Mouse (Mus musculus): ENCODE results near the gene Zfp36l2. TPM values are rescaled to one million over a fixed set of nuclear protein-coding genes. Genes with fewer than 3 reads are reported as not detected.

Gene Zfp36l2
- polyA plus RNA-seq, 1 experiment: 38.2 TPM

DNA sequence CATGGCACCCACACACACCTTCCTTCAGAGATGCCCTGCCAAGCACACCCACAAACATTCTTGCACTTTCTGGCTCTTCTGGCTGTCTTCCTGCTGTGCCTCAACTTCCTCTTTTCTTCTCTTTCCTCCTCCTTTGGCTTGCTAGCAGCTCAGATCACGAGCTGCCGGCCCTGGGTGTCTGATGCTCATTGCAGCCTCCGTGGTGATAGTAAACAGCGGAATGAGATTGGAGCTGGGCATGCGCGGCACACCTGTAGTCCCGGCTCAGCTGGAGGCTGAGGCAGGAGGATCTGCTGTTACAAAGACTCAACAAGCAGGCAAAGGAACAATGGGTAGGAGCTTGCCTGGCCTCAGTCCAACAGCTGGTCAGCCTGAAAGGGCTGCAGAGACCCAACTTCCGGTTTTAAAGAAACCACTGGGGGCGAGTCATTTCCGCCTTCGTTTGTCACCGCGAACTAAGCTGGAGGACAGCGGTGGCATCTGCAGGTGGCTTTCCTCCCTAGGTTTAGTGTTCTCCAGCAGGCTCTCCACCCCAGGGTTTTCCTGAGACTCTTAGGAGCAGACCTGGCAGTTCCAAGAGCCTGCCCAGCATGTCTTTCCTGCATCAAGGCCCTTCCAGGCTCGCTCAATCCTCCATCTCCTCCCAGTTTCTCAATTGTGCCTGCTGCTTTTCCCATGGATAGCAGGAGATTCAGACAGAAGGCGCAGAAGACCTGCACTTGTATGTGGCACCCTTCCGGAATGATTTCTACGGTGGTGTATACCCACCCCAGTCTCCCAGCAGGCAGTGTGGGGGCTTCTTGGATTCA is 6.0 kb downstream of the Zfp36l2 start:
- peaks cover 4% of the 10 kb centered on the region for H3K4me1 ChIP-seq (ENCODE audit: control insufficient read depth, insufficient read depth, low read length)
- H3K27me3 ChIP-seq (ENCODE audit: control insufficient read depth, insufficient read depth, low read length, poor library complexity, severe bottlenecking): no peaks in the 10 kb centered on the region
- peak overlapping the region; percentile 49 for H3K4me3 ChIP-seq (ENCODE audit: low read depth, low read length)
- peaks cover 10% of the 10 kb centered on the region for H3K36me3 ChIP-seq (ENCODE audit: control insufficient read depth, insufficient read depth, low read length, poor library complexity, severe bottlenecking)
- peak overlapping the region; percentile 57 for H3K27ac ChIP-seq (ENCODE audit: insufficient read depth, low read length)
- TF ChIP-seq CTCF (IDR thresholded peaks at IDR 0.05; ENCODE audit: low read depth, low read length): no peak
- TF ChIP-seq POLR2A (IDR thresholded peaks at IDR 0.05; ENCODE audit: insufficient read depth, low read length): no peak
- no peak for TF ChIP-seq EP300 (IDR thresholded peaks at IDR 0.05; ENCODE audit: insufficient read depth, low read depth, low read length)
- H3K9me3 ChIP-seq (replicated peaks; ENCODE audit: control insufficient read depth, insufficient read depth, low read length, poor library complexity, severe bottlenecking): no peaks in the 10 kb centered on the region
- H3K9ac ChIP-seq (ENCODE audit: low read depth, poor library complexity, severe bottlenecking): peak overlapping the region; percentile 20; the same call in 1 of the 2 replicates

DNA sequence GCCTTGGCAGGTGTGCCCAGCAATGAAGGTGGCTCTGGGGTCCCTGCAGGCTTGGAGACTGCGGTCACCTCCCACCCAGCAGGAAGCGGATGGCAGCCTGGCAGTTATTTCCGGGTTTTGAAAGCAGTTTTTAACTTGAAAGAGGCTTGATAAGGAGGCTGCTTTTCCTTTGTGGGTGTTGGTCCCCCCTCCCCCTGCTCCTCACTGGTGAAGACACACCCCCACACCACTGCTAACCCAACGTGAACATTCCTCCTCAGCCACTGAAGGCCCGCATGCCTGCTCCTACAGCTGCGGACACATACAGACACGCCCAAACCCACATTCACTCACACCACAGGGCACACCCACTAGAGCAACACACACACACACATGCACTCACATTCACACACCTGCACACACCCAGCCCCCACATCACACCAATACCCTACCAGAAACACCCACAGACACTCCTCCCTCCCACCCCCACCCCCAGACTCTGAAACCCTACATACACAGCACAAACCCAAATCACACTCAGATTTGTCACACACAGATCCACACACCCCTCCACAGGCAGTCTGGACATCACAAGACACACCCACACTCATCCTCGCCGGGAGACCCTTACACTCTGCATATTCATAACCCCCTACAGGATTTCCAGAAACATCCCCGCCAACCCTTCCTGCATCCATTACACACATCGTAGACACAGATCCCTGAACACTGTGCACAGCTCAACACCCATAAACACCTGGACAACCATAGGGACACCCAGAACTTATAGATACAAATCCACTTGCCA is 6.8 kb downstream of the Zfp36l2 start:
- Histone ChIP-seq H3K36me3 (ENCODE audit: control insufficient read depth, insufficient read depth, low read length, poor library complexity, severe bottlenecking) (peaks cover 5% of the 10 kb centered on the region; the same call in 1 of the 2 replicates), H3K9me3 (replicated peaks; ENCODE audit: control insufficient read depth, insufficient read depth, low read length, poor library complexity, severe bottlenecking) (no peaks in the 10 kb centered on the region), H3K4me1 (ENCODE audit: control insufficient read depth, insufficient read depth, low read length) (peaks cover 4% of the 10 kb centered on the region), H3K9ac (ENCODE audit: low read depth, poor library complexity, severe bottlenecking) (no peak overlapping the region), H3K27ac (ENCODE audit: insufficient read depth, low read length) (peak overlapping the region; percentile 57), H3K4me3 (ENCODE audit: low read depth, low read length) (peak overlapping the region; percentile 49), H3K27me3 (ENCODE audit: control insufficient read depth, insufficient read depth, low read length, poor library complexity, severe bottlenecking) (no peaks in the 10 kb centered on the region)
- TF ChIP-seq EP300 (IDR thresholded peaks at IDR 0.05; ENCODE audit: insufficient read depth, low read depth, low read length) (0 out of 2 replicates have a peak, but pooled peaks have one; percentile 50), CTCF (IDR thresholded peaks at IDR 0.05; ENCODE audit: low read depth, low read length) (no peak), POLR2A (IDR thresholded peaks at IDR 0.05; ENCODE audit: insufficient read depth, low read length) (no peak)

DNA sequence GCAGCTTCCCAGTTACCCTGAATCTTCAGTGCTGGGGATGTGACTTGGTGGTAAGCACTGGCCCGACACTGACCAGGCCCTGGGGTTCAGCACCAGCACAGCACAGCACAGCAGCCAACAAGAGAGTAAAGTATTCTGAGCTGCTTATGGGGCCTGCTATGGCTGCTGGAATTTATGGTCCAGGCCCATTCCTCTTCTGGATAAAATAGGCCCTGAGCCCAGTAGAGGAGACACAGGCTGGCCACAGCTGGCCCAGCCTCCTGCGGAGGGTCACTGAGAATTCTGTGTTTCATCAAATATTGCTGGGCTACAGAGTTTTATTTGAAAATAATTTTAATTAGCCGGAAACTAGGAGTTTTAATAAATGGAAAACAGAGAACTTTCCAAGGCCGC is 7.8 kb downstream of the Zfp36l2 start:
- Histone ChIP-seq H3K4me3 (ENCODE audit: low read depth, low read length) (no peak overlapping the region), H3K36me3 (ENCODE audit: control insufficient read depth, insufficient read depth, low read length, poor library complexity, severe bottlenecking) (peaks cover 2% of the 10 kb centered on the region; the same call in 1 of the 2 replicates), H3K9me3 (replicated peaks; ENCODE audit: control insufficient read depth, insufficient read depth, low read length, poor library complexity, severe bottlenecking) (no peaks in the 10 kb centered on the region), H3K27ac (ENCODE audit: insufficient read depth, low read length) (no peak overlapping the region), H3K4me1 (ENCODE audit: control insufficient read depth, insufficient read depth, low read length) (peaks cover 4% of the 10 kb centered on the region), H3K9ac (ENCODE audit: low read depth, poor library complexity, severe bottlenecking) (no peak overlapping the region), H3K27me3 (ENCODE audit: control insufficient read depth, insufficient read depth, low read length, poor library complexity, severe bottlenecking) (no peaks in the 10 kb centered on the region)
- TF ChIP-seq CTCF (IDR thresholded peaks at IDR 0.05; ENCODE audit: low read depth, low read length): no peak
- no peak for TF ChIP-seq POLR2A (IDR thresholded peaks at IDR 0.05; ENCODE audit: insufficient read depth, low read length)
- TF ChIP-seq EP300 (IDR thresholded peaks at IDR 0.05; ENCODE audit: insufficient read depth, low read depth, low read length): no peak

DNA sequence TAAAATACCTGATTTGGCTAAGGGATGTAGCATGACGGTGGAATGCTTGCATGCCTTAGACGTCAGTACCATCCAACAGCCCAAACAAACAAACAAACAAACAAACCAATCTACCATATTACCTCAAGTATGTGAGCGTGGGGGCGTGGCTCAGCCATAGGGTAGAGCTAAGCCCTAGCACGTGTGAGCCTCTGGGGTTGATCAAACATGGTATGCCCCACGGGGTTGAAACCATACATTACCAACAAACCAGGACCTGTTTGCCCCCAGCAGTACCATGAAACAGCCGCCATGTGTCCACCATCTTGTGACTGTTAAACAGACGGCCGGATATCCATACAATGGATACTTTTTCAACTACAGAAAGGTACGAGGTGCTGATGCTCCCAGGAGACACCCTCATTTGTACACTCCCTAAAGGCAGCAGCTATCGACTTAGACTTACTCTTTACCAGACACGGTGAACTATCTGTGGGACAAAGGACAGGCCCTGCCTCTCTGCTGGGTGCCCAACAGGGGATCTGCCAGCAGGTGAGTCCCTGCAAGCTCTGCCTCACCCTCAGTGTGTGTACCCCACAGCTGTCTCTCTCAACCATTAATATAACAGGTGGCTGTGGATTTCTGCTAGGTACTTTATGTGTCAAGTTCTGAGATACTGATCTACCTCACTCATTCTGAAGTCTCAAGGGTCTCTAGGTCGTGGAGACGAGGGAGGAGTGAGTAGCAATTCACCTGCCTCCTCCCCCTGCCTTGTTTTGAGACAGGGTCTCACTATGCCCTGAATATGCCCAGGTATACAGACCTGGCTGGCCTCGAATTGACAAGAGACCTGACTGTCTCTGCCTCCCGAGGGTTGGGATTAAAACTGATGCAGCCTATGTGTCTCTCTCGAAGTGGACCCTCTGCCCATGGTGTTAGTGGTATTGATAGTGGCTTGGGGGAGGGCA is 8.4 kb downstream of the Zfp36l2 start:
- TF ChIP-seq POLR2A (IDR thresholded peaks at IDR 0.05; ENCODE audit: insufficient read depth, low read length) (no peak), CTCF (IDR thresholded peaks at IDR 0.05; ENCODE audit: low read depth, low read length) (no peak)
- no peak overlapping the region for H3K27ac ChIP-seq (ENCODE audit: insufficient read depth, low read length)
- H3K9me3 ChIP-seq (replicated peaks; ENCODE audit: control insufficient read depth, insufficient read depth, low read length, poor library complexity, severe bottlenecking): no peaks in the 10 kb centered on the region
- no peak overlapping the region for H3K4me3 ChIP-seq (ENCODE audit: low read depth, low read length)
- H3K36me3 ChIP-seq (ENCODE audit: control insufficient read depth, insufficient read depth, low read length, poor library complexity, severe bottlenecking): no peaks in the 10 kb centered on the region
- no peaks in the 10 kb centered on the region for H3K27me3 ChIP-seq (ENCODE audit: control insufficient read depth, insufficient read depth, low read length, poor library complexity, severe bottlenecking)
- no peak overlapping the region for H3K9ac ChIP-seq (ENCODE audit: low read depth, poor library complexity, severe bottlenecking)
- H3K4me1 ChIP-seq (ENCODE audit: control insufficient read depth, insufficient read depth, low read length): peaks cover 4% of the 10 kb centered on the region

DNA sequence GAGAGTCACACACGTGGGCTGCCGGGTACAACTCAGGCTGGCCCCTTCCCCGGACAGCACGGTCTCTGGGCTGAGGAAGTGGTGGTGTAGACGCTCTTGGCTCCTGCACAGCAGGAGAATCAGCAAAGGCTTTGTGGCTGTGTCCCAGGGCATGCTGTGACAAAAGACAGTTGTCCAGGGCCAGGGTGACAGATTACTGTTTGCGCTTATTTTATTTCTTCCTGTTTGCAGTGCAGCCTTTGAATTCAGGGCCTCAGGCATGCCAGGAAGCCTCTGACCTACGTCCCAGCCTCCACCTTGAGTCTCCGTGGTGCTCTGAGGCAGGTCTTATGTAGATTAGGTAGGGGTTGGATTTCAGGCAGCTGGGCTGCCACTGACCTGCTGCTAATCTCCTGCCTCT is 10.3 kb downstream of the Zfp36l2 start:
- no peaks in the 10 kb centered on the region for H3K27me3 ChIP-seq (ENCODE audit: control insufficient read depth, insufficient read depth, low read length, poor library complexity, severe bottlenecking)
- no peak overlapping the region for H3K4me3 ChIP-seq (ENCODE audit: low read depth, low read length)
- H3K4me1 ChIP-seq (ENCODE audit: control insufficient read depth, insufficient read depth, low read length): peaks cover 4% of the 10 kb centered on the region
- no peaks in the 10 kb centered on the region for H3K9me3 ChIP-seq (replicated peaks; ENCODE audit: control insufficient read depth, insufficient read depth, low read length, poor library complexity, severe bottlenecking)
- no peak for TF ChIP-seq POLR2A (IDR thresholded peaks at IDR 0.05; ENCODE audit: insufficient read depth, low read length)
- TF ChIP-seq CTCF (IDR thresholded peaks at IDR 0.05; ENCODE audit: low read depth, low read length): no peak
- TF ChIP-seq EP300 (IDR thresholded peaks at IDR 0.05; ENCODE audit: insufficient read depth, low read depth, low read length): peak; percentile 73; the same call in 1 of the 2 replicates
- H3K36me3 ChIP-seq (ENCODE audit: control insufficient read depth, insufficient read depth, low read length, poor library complexity, severe bottlenecking): no peaks in the 10 kb centered on the region
- no peak overlapping the region for H3K9ac ChIP-seq (ENCODE audit: low read depth, poor library complexity, severe bottlenecking)
- H3K27ac ChIP-seq (ENCODE audit: insufficient read depth, low read length): no peak overlapping the region

Measured in ES-Bruce4 (cell line).